Mouse (Mus musculus) MEL (cell line): ENCODE measurements at regions not wholly inside any gene's neighbourhood (a gene's known extent, or its start where the extent isn't known, plus 50 kb on each side); places are given as distances from the start of the nearest gene placed in this dataset.

Experiments used
- DNase-seq: peaks from one replicate; pipeline ENCODE4 v3.0.0; 2011; ENCODE audit warnings: low read depth, low spot score
- H3K27ac ChIP-seq: 2 replicates; pipeline ENCODE4 v1.5.1; 2012; ENCODE audit warnings: low read depth, mild to moderate bottlenecking, control low read depth, low read length, moderate library complexity; ENCODE audit not compliant: control insufficient read depth
- H3K27me3 ChIP-seq, 2 experiments: fragments of 150-350 bp in 1 of 2; sonication (generic) in 1 of 2; 2 replicates each; pipeline ENCODE4 v1.6.1; 2012; ENCODE audit warnings: low read length in 2 of 2, mild to moderate bottlenecking in 2 of 2, improper control_type of control experiment in 1 of 2, moderate library complexity in 1 of 2; ENCODE audit not compliant: insufficient read depth in 2 of 2, control insufficient read depth in 1 of 2
- H3K36me3 ChIP-seq, 2 experiments: 2 replicates each; pipeline ENCODE4 v1.6.1; 2012 to 2014; ENCODE audit warnings: low read length in 2 of 2, improper control_type of control experiment in 1 of 2, inconsistent platforms in 1 of 2, mild to moderate bottlenecking in 1 of 2; ENCODE audit not compliant: insufficient read depth in 2 of 2, control insufficient read depth in 1 of 2
- H3K4me1 ChIP-seq, 2 experiments: fragments of 150-350 bp in 1 of 2; sonication (generic) in 1 of 2; 2 replicates each; pipeline ENCODE4 v1.6.1; 2012; ENCODE audit warnings: low read length in 2 of 2, improper control_type of control experiment in 1 of 2, mild to moderate bottlenecking in 1 of 2; ENCODE audit not compliant: insufficient read depth in 2 of 2, control insufficient read depth in 1 of 2
- H3K4me3 ChIP-seq, 2 experiments: fragments of 150-350 bp in 1 of 2; sonication (generic) in 1 of 2; 2 replicates each; pipeline ENCODE4 v1.5.1; 2012; ENCODE audit warnings: low read depth in 2 of 2, low read length in 2 of 2, mild to moderate bottlenecking in 2 of 2, moderate library complexity in 2 of 2, control low read depth in 1 of 2, improper control_type of control experiment in 1 of 2; ENCODE audit not compliant: control insufficient read depth in 1 of 2, insufficient read depth in 1 of 2
- H3K79me2 ChIP-seq: 2 replicates; pipeline ENCODE4 v1.6.1; 2012; ENCODE audit warnings: mild to moderate bottlenecking, low read length, moderate library complexity; ENCODE audit not compliant: control insufficient read depth, poor library complexity, insufficient read depth
- H3K9ac ChIP-seq: 2 replicates; pipeline ENCODE4 v1.6.1; 2012; ENCODE audit warnings: low read depth, mild to moderate bottlenecking, control low read depth, low read length, moderate library complexity; ENCODE audit not compliant: control insufficient read depth, poor library complexity, severe bottlenecking
- H3K9me3 ChIP-seq: fragments of 150-350 bp; sonication (generic); replicated peaks from 2 replicates; pipeline ENCODE4 v1.6.1; 2012; ENCODE audit warnings: mild to moderate bottlenecking, low read length, improper control_type of control experiment, moderate library complexity; ENCODE audit not compliant: insufficient read depth
- CHD1 ChIP-seq: IDR thresholded peaks from 2 replicates; pipeline ENCODE4 v1.6.1; 2012; ENCODE audit warnings: low read depth, mild to moderate bottlenecking, inconsistent platforms, low read length, improper control_type of control experiment
- CHD2 ChIP-seq: IDR thresholded peaks from 2 replicates; pipeline ENCODE4 v1.6.1; 2011; ENCODE audit warnings: low read length, improper control_type of control experiment
- CTCF ChIP-seq, 3 experiments: IDR thresholded peaks in 2 of 3; conservative IDR thresholded peaks in 1 of 3; 2 replicates each; pipeline ENCODE4 v1.5.1; 2011 to 2012; ENCODE audit warnings: low read length in 3 of 3, low read depth in 2 of 3, mild to moderate bottlenecking in 2 of 3, improper control_type of control experiment in 1 of 3, inconsistent platforms in 1 of 3, mixed read lengths in 1 of 3, moderate library complexity in 1 of 3; ENCODE audit not compliant: control insufficient read depth in 1 of 3, insufficient read depth in 1 of 3, poor library complexity in 1 of 3, severe bottlenecking in 1 of 3
- E2F4 ChIP-seq: IDR thresholded peaks from 2 replicates; pipeline ENCODE4 v1.6.1; 2011; ENCODE audit warnings: low read depth, low read length, improper control_type of control experiment, borderline replicate concordance
- ETS1 ChIP-seq: IDR thresholded peaks from 2 replicates; pipeline ENCODE4 v1.6.1; 2012; ENCODE audit warnings: low read depth, mild to moderate bottlenecking, inconsistent platforms, low read length, improper control_type of control experiment, moderate library complexity
- GATA1 ChIP-seq: IDR thresholded peaks from 2 replicates; pipeline ENCODE4 v1.6.1; 2011; ENCODE audit warnings: low read depth, low read length, improper control_type of control experiment
- JUND ChIP-seq: IDR thresholded peaks from 2 replicates; pipeline ENCODE4 v1.6.1; 2011; ENCODE audit warnings: low read depth, mild to moderate bottlenecking, improper control_type of control experiment, low read length
- MYB ChIP-seq: IDR thresholded peaks from 2 replicates; pipeline ENCODE4 v1.6.1; 2011; ENCODE audit warnings: mild to moderate bottlenecking, low read depth, low read length, improper control_type of control experiment
- MYC ChIP-seq: IDR thresholded peaks from 2 replicates; pipeline ENCODE4 v1.6.1; 2011; ENCODE audit warnings: low read depth, mild to moderate bottlenecking, low read length, improper control_type of control experiment, moderate library complexity
- NELFE ChIP-seq: IDR thresholded peaks from 2 replicates; pipeline ENCODE4 v1.6.1; 2011; ENCODE audit warnings: low read depth, low read length, improper control_type of control experiment
- POLR2AphosphoS5 ChIP-seq: IDR thresholded peaks from 2 replicates; pipeline ENCODE4 v1.6.1; 2012; ENCODE audit warnings: low read depth, borderline replicate concordance, mild to moderate bottlenecking, inconsistent platforms, low read length, moderate library complexity, mixed read lengths
- RAD21 ChIP-seq: IDR thresholded peaks from 2 replicates; pipeline ENCODE4 v1.6.1; 2011; ENCODE audit warnings: mild to moderate bottlenecking, low read depth, low read length, improper control_type of control experiment
- SIN3A ChIP-seq: IDR thresholded peaks from 2 replicates; pipeline ENCODE4 v1.6.1; 2012; ENCODE audit warnings: low read length, improper control_type of control experiment, inconsistent platforms
- SMC3 ChIP-seq: IDR thresholded peaks from 2 replicates; pipeline ENCODE4 v1.6.1; 2011; ENCODE audit warnings: low read depth, low read length, improper control_type of control experiment
- TCF12 ChIP-seq: IDR thresholded peaks from 2 replicates; pipeline ENCODE4 v1.6.1; 2014; ENCODE audit warnings: low read depth, mild to moderate bottlenecking, inconsistent platforms, low read length, improper control_type of control experiment, moderate library complexity
- UBTF ChIP-seq: IDR thresholded peaks from 2 replicates; pipeline ENCODE4 v1.6.1; 2012; ENCODE audit warnings: low read depth, mild to moderate bottlenecking, inconsistent platforms, low read length, improper control_type of control experiment, moderate library complexity, borderline replicate concordance; ENCODE audit not compliant: insufficient read depth
- USF1 ChIP-seq: IDR thresholded peaks from 2 replicates; pipeline ENCODE4 v1.6.1; 2014; ENCODE audit warnings: low read depth, mild to moderate bottlenecking, inconsistent platforms, low read length, improper control_type of control experiment, moderate library complexity
- USF2 ChIP-seq, 2 experiments: IDR thresholded peaks; 2 replicates each; pipeline ENCODE4 v1.6.1; 2011 to 2012; ENCODE audit warnings: improper control_type of control experiment in 2 of 2, low read length in 2 of 2, borderline replicate concordance in 1 of 2, inconsistent platforms in 1 of 2, low read depth in 1 of 2, mild to moderate bottlenecking in 1 of 2; ENCODE audit not compliant: insufficient read depth in 1 of 2
- ZKSCAN1 ChIP-seq: IDR thresholded peaks from 2 replicates; pipeline ENCODE4 v1.6.1; 2012; ENCODE audit warnings: low read depth, mild to moderate bottlenecking, inconsistent platforms, low read length, improper control_type of control experiment, moderate library complexity
- ZNF384 ChIP-seq: IDR thresholded peaks from 2 replicates; pipeline ENCODE4 v1.6.1; 2012; ENCODE audit warnings: low read depth, mild to moderate bottlenecking, inconsistent platforms, low read length, improper control_type of control experiment

DNA sequence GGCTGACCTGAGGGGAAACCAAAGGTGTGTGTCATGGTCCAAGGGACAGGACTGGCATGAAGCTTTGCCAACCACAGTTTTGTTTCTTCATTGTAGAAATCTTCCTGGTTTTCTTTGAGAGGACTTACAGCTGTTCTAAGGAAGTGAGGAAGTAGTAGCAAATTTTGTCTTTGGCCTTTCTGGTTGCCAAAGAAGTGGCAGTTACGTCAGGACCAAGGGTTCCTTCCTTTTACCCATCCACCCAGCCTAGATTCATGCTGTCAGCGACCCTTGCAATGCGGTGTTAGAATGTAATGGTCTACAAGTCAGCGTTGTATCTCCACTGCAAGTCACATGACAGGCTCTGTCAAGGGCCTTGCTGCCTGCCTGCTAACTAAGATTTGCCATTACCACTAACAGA lies 103.4 kb upstream of the Mbnl2 start:
- Histone ChIP-seq H3K4me3 (no peak overlapping the region), H3K36me3 (no peaks in the 10 kb centered on the region), H3K9me3 (no peaks in the 10 kb centered on the region)
- no peak for DNase-seq
- TF ChIP-seq CHD1 = no peak
- TF ChIP-seq, all 39 proteins: peak for 0
- H3K4me1 ChIP-seq = no peaks in the 10 kb centered on the region
- H3K27me3 ChIP-seq = no peaks in the 10 kb centered on the region
- no peak overlapping the region for H3K27ac ChIP-seq
- H3K9ac ChIP-seq = no peak overlapping the region
- H3K79me2 ChIP-seq = no peaks in the 10 kb centered on the region

DNA sequence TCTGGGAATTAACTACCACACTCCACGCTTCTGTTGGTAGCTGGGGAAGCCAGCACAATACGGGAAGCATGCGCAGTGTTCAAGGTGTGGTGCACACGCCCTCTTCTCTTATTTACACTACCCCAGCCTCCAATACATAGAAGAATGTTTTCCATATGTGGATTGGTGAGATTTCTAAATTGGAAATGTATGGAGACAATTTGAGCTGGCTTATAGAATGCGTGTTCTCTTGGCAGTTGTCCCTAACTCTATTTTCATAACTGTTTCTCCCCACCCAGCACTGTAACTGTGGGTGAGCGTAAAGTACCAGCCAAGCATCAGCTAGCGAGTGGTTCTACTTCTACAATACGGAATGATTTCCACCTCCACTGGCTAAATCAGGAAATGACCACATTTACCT lies 102.6 kb upstream of the Mbnl2 start:
- TF ChIP-seq POLR2AphosphoS5 (no peak), ZNF384 (no peak), MYC (no peak), USF1 (no peak), MYB (no peak), JUND (no peak), RAD21 (no peak), NELFE (no peak), UBTF (no peak), GATA1 (no peak), USF2 (IDR thresholded peaks at IDR 0.05; ENCODE audit: borderline replicate concordance in 1 of 2, insufficient read depth in 1 of 2, low read depth in 1 of 2, low read length in 2 of 2) (no peak), SMC3 (no peak), CHD2 (no peak), ETS1 (no peak), CTCF (IDR thresholded peaks at IDR 0.05 in 2 of 3, conservative IDR thresholded peaks at IDR 0.05 in 1 of 3; ENCODE audit: control insufficient read depth in 1 of 3, insufficient read depth in 1 of 3, low read depth in 2 of 3, low read length in 3 of 3, poor library complexity in 1 of 3, severe bottlenecking in 1 of 3) (no peak), E2F4 (no peak), CHD1 (no peak), ZKSCAN1 (no peak), TCF12 (no peak), SIN3A (no peak)
- TF ChIP-seq, all 39 proteins: peak for 0
- Histone ChIP-seq H3K9ac (no peak overlapping the region), H3K27ac (no peak overlapping the region), H3K9me3 (no peaks in the 10 kb centered on the region), H3K79me2 (no peaks in the 10 kb centered on the region), H3K4me1 (no peaks in the 10 kb centered on the region), H3K4me3 (no peak overlapping the region), H3K36me3 (no peaks in the 10 kb centered on the region), H3K27me3 (no peaks in the 10 kb centered on the region)
- no peak for DNase-seq
